Mouse (Mus musculus) heart, embryonic 15.5 days (tissue): ENCODE results near the gene Itga1. TPM values are rescaled to one million over a fixed set of nuclear protein-coding genes. Genes with fewer than 3 reads are reported as not detected.

Source experiments
- ATAC-seq: fragments of 200-750 bp; cut with Nextera tagmentation; replicated peaks from 2 replicates; pipeline ENCODE4 v1.8.0; 2017; ENCODE audit warnings: low read depth, moderate TSS enrichment; ENCODE audit not compliant: insufficient number of reproducible peaks, insufficient read depth, low FRiP score
- H3K27ac ChIP-seq: fragments of 300-500 bp; sonication (generic); 2 replicates; pipeline ENCODE4 v1.5.1; 2015; ENCODE audit warnings: mild to moderate bottlenecking, inconsistent platforms
- H3K27me3 ChIP-seq: fragments of 300-500 bp; sonication (generic); 2 replicates; pipeline ENCODE4 v1.6.1; 2015; ENCODE audit warnings: inconsistent platforms
- H3K36me3 ChIP-seq: fragments of 300-500 bp; sonication (generic); 2 replicates; pipeline ENCODE4 v1.6.1; 2015; ENCODE audit warnings: mild to moderate bottlenecking, inconsistent platforms
- H3K4me1 ChIP-seq: fragments of 300-500 bp; sonication (generic); replicated peaks from 2 replicates; pipeline ENCODE4 v1.6.1; 2015; ENCODE audit warnings: inconsistent platforms
- H3K4me2 ChIP-seq: fragments of 300-500 bp; sonication (generic); 2 replicates; pipeline ENCODE4 v1.6.1; 2015; ENCODE audit warnings: inconsistent platforms, mild to moderate bottlenecking, moderate library complexity
- H3K4me3 ChIP-seq: fragments of 300-500 bp; sonication (generic); 2 replicates; pipeline ENCODE4 v1.5.1; 2015; ENCODE audit warnings: mild to moderate bottlenecking, inconsistent platforms
- H3K9ac ChIP-seq: fragments of 300-500 bp; sonication (generic); 2 replicates; pipeline ENCODE4 v1.6.1; 2015; ENCODE audit warnings: mild to moderate bottlenecking, inconsistent platforms
- H3K9me3 ChIP-seq: fragments of 300-500 bp; sonication (generic); replicated peaks from 2 replicates; pipeline ENCODE4 v1.6.1; 2016; ENCODE audit warnings: inconsistent platforms
- WGBS: fragments of 180-500 bp; shearing (Covaris S2); methylation state at CpG from one replicate; pipeline ENCODE4 v1.1.7; 2015; ENCODE audit warnings: mixed read lengths; 5-methylcytosine and 5-hydroxymethylcytosine counted together
- polyA plus RNA-seq: library from polyadenylated mRNA; unstranded; fragments of >200 nt; fragmentation: Nextera tagmentation; extraction: Ambion mirVana; gene quantifications from 2 replicates; pipeline ENCODE4 v1.2.1, GENCODE M21; 2015

Gene Itga1
- polyA plus RNA-seq, 1 experiment from 2014 or later, result 25.6 TPM

- 39% methylated on average over 9 of the region's 9 CpGs for WGBS
- Histone ChIP-seq H3K36me3 (no peaks in the 10 kb centered on the region), H3K9ac (no peak overlapping the region), H3K4me2 (no peak overlapping the region), H3K27ac (no peak overlapping the region), H3K27me3 (no peaks in the 10 kb centered on the region), H3K9me3 (no peaks in the 10 kb centered on the region), H3K4me3 (no peak overlapping the region), H3K4me1 (peaks cover 4% of the 10 kb centered on the region; the same call in 1 of the 2 replicates)
- no peak for ATAC-seq
These were observed 178.4 kb downstream of the Itga1 start for GRCm38 (mm10) chr13:114923331-114923730.

- Histone ChIP-seq H3K4me3 (no peak overlapping the region), H3K9me3 (no peaks in the 10 kb centered on the region), H3K27me3 (no peaks in the 10 kb centered on the region), H3K4me2 (no peak overlapping the region), H3K9ac (no peak overlapping the region), H3K36me3 (no peaks in the 10 kb centered on the region), H3K27ac (no peak overlapping the region), H3K4me1 (peaks cover 5% of the 10 kb centered on the region; the same call in 1 of the 2 replicates)
- no peak for ATAC-seq
- 65% methylated on average over 5 of the region's 5 CpGs for WGBS
These were observed 186.0 kb downstream of the Itga1 start for GRCm38 (mm10) chr13:114915767-114916166.

GRCm38 (mm10) chr13:114914963-114915362 lies 186.8 kb downstream of the Itga1 start:
- no peaks in the 10 kb centered on the region for H3K36me3 ChIP-seq
- WGBS, result 73% methylated on average over 4 of the region's 4 CpGs
- no peak overlapping the region for H3K27ac ChIP-seq
- no peak overlapping the region for H3K9ac ChIP-seq
- H3K27me3 ChIP-seq, result no peaks in the 10 kb centered on the region
- H3K4me3 ChIP-seq, result no peak overlapping the region
- H3K4me1 ChIP-seq, result peaks cover 5% of the 10 kb centered on the region; the same call in 1 of the 2 replicates
- no peak for ATAC-seq
- no peaks in the 10 kb centered on the region for H3K9me3 ChIP-seq
- H3K4me2 ChIP-seq, result no peak overlapping the region

GRCm38 (mm10) chr13:114914559-114914958 lies 187.2 kb downstream of the Itga1 start:
- H3K4me3 ChIP-seq, result no peak overlapping the region
- WGBS, result 74% methylated on average over 4 of the region's 4 CpGs
- no peak overlapping the region for H3K9ac ChIP-seq
- no peaks in the 10 kb centered on the region for H3K9me3 ChIP-seq
- no peaks in the 10 kb centered on the region for H3K27me3 ChIP-seq
- peaks cover 5% of the 10 kb centered on the region; the same call in 1 of the 2 replicates for H3K4me1 ChIP-seq
- no peaks in the 10 kb centered on the region for H3K36me3 ChIP-seq
- no peak for ATAC-seq
- H3K4me2 ChIP-seq, result no peak overlapping the region
- no peak overlapping the region for H3K27ac ChIP-seq

- no peaks in the 10 kb centered on the region for H3K36me3 ChIP-seq
- WGBS, result 80% methylated on average over 9 of the region's 9 CpGs
- no peak for ATAC-seq
These were observed 191.1 kb downstream of the Itga1 start for GRCm38 (mm10) chr13:114910629-114911028.

GRCm38 (mm10) chr13:114909514-114909913 lies 192.2 kb downstream of the Itga1 start:
- no peaks in the 10 kb centered on the region for H3K27me3 ChIP-seq
- no peak for ATAC-seq
- no peak overlapping the region for H3K9ac ChIP-seq
- H3K4me2 ChIP-seq, result no peak overlapping the region
- no peaks in the 10 kb centered on the region for H3K4me1 ChIP-seq
- H3K4me3 ChIP-seq, result no peak overlapping the region
- H3K27ac ChIP-seq, result no peak overlapping the region
- no peaks in the 10 kb centered on the region for H3K36me3 ChIP-seq
- H3K9me3 ChIP-seq, result no peaks in the 10 kb centered on the region
- WGBS, result 88% methylated on average over 5 of the region's 5 CpGs

More at GRCm38 (mm10) chr13:114910629-114911028, 191.1 kb downstream of the Itga1 start:
- H3K27me3 ChIP-seq, result no peaks in the 10 kb centered on the region
- no peak overlapping the region for H3K27ac ChIP-seq
- H3K9ac ChIP-seq, result no peak overlapping the region
- H3K4me2 ChIP-seq, result no peak overlapping the region
- H3K4me1 ChIP-seq, result no peaks in the 10 kb centered on the region
- no peak overlapping the region for H3K4me3 ChIP-seq
- no peaks in the 10 kb centered on the region for H3K9me3 ChIP-seq

- no peaks in the 10 kb centered on the region for H3K9me3 ChIP-seq
- no peaks in the 10 kb centered on the region for H3K36me3 ChIP-seq
- H3K4me1 ChIP-seq, result no peaks in the 10 kb centered on the region
- H3K9ac ChIP-seq, result no peak overlapping the region
- ATAC-seq, result no peak
- H3K27me3 ChIP-seq, result no peaks in the 10 kb centered on the region
- no peak overlapping the region for H3K27ac ChIP-seq
- no peak overlapping the region for H3K4me2 ChIP-seq
- H3K4me3 ChIP-seq, result no peak overlapping the region
- whole genome bisulfite sequencing, result 77% methylated on average over 4 of the region's 4 CpGs
These were observed 193.9 kb downstream of the Itga1 start for GRCm38 (mm10) chr13:114907876-114908275.

Other genes with a start within 250 kb of the Itga1 start
- gene Itga2, start 169.9 kb downstream of the Itga1 start, polyA plus RNA-seq, result 1.7 and 4.1 TPM in 2 replicates
- 4.7 and 5.5 TPM in 2 replicates for gene Pelo, start 11.8 kb downstream of the Itga1 start, polyA plus RNA-seq
- gene Gm49395, start within 50 bp of the Itga1 start, polyA plus RNA-seq, result 6.0 and 8.9 TPM in 2 replicates